Mouse (Mus musculus) MEL (cell line): ENCODE data around the gene 1700034I23Rik. TPM values are rescaled to one million over a fixed set of nuclear protein-coding genes. Genes with fewer than 3 reads are reported as not detected.
A peak's percentile ranks its signal among the peaks of the same experiment; 100 is the strongest.
"Not testable (repeated sequence)": the region's sequence is repeated elsewhere in the genome, so short reads cannot be mapped to it uniquely, and the experiment has no call there.

Source experiments
- DNase-seq: peaks from one replicate; pipeline ENCODE4 v3.0.0; 2011; ENCODE audit warnings: low read depth, low spot score
- H3K27ac ChIP-seq: 2 replicates; pipeline ENCODE4 v1.5.1; 2012; ENCODE audit warnings: low read depth, mild to moderate bottlenecking, control low read depth, low read length, moderate library complexity; ENCODE audit not compliant: control insufficient read depth
- H3K27me3 ChIP-seq, 2 experiments: fragments of 150-350 bp in 1 of 2; sonication (generic) in 1 of 2; 2 replicates each; pipeline ENCODE4 v1.6.1; 2012; ENCODE audit warnings: low read length in 2 of 2, mild to moderate bottlenecking in 2 of 2, improper control_type of control experiment in 1 of 2, moderate library complexity in 1 of 2; ENCODE audit not compliant: insufficient read depth in 2 of 2, control insufficient read depth in 1 of 2
- H3K36me3 ChIP-seq, 2 experiments: 2 replicates each; pipeline ENCODE4 v1.6.1; 2012 to 2014; ENCODE audit warnings: low read length in 2 of 2, improper control_type of control experiment in 1 of 2, inconsistent platforms in 1 of 2, mild to moderate bottlenecking in 1 of 2; ENCODE audit not compliant: insufficient read depth in 2 of 2, control insufficient read depth in 1 of 2
- H3K4me1 ChIP-seq, 2 experiments: fragments of 150-350 bp in 1 of 2; sonication (generic) in 1 of 2; 2 replicates each; pipeline ENCODE4 v1.6.1; 2012; ENCODE audit warnings: low read length in 2 of 2, improper control_type of control experiment in 1 of 2, mild to moderate bottlenecking in 1 of 2; ENCODE audit not compliant: insufficient read depth in 2 of 2, control insufficient read depth in 1 of 2
- H3K4me3 ChIP-seq, 2 experiments: fragments of 150-350 bp in 1 of 2; sonication (generic) in 1 of 2; 2 replicates each; pipeline ENCODE4 v1.5.1; 2012; ENCODE audit warnings: low read depth in 2 of 2, low read length in 2 of 2, mild to moderate bottlenecking in 2 of 2, moderate library complexity in 2 of 2, control low read depth in 1 of 2, improper control_type of control experiment in 1 of 2; ENCODE audit not compliant: control insufficient read depth in 1 of 2, insufficient read depth in 1 of 2
- H3K79me2 ChIP-seq: 2 replicates; pipeline ENCODE4 v1.6.1; 2012; ENCODE audit warnings: mild to moderate bottlenecking, low read length, moderate library complexity; ENCODE audit not compliant: control insufficient read depth, poor library complexity, insufficient read depth
- H3K9ac ChIP-seq: 2 replicates; pipeline ENCODE4 v1.6.1; 2012; ENCODE audit warnings: low read depth, mild to moderate bottlenecking, control low read depth, low read length, moderate library complexity; ENCODE audit not compliant: control insufficient read depth, poor library complexity, severe bottlenecking
- H3K9me3 ChIP-seq: fragments of 150-350 bp; sonication (generic); replicated peaks from 2 replicates; pipeline ENCODE4 v1.6.1; 2012; ENCODE audit warnings: mild to moderate bottlenecking, low read length, improper control_type of control experiment, moderate library complexity; ENCODE audit not compliant: insufficient read depth
- BHLHE40 ChIP-seq: IDR thresholded peaks from 2 replicates; pipeline ENCODE4 v1.6.1; 2012; ENCODE audit warnings: low read depth, mild to moderate bottlenecking, inconsistent platforms, low read length, improper control_type of control experiment, borderline replicate concordance
- CHD1 ChIP-seq: IDR thresholded peaks from 2 replicates; pipeline ENCODE4 v1.6.1; 2012; ENCODE audit warnings: low read depth, mild to moderate bottlenecking, inconsistent platforms, low read length, improper control_type of control experiment
- CTCF ChIP-seq, 3 experiments: IDR thresholded peaks in 2 of 3; conservative IDR thresholded peaks in 1 of 3; 2 replicates each; pipeline ENCODE4 v1.5.1; 2011 to 2012; ENCODE audit warnings: low read length in 3 of 3, low read depth in 2 of 3, mild to moderate bottlenecking in 2 of 3, improper control_type of control experiment in 1 of 3, inconsistent platforms in 1 of 3, mixed read lengths in 1 of 3, moderate library complexity in 1 of 3; ENCODE audit not compliant: control insufficient read depth in 1 of 3, insufficient read depth in 1 of 3, poor library complexity in 1 of 3, severe bottlenecking in 1 of 3
- E2F4 ChIP-seq: IDR thresholded peaks from 2 replicates; pipeline ENCODE4 v1.6.1; 2011; ENCODE audit warnings: low read depth, low read length, improper control_type of control experiment, borderline replicate concordance
- ELF1 ChIP-seq: IDR thresholded peaks from 2 replicates; pipeline ENCODE4 v1.6.1; 2014; ENCODE audit warnings: low read depth, mild to moderate bottlenecking, inconsistent platforms, low read length, improper control_type of control experiment, moderate library complexity
- EP300 ChIP-seq, 2 experiments: IDR thresholded peaks; 2 replicates each; pipeline ENCODE4 v1.6.1; 2011; ENCODE audit warnings: improper control_type of control experiment in 2 of 2, low read length in 2 of 2, low read depth in 1 of 2, mild to moderate bottlenecking in 1 of 2
- ETS1 ChIP-seq: IDR thresholded peaks from 2 replicates; pipeline ENCODE4 v1.6.1; 2012; ENCODE audit warnings: low read depth, mild to moderate bottlenecking, inconsistent platforms, low read length, improper control_type of control experiment, moderate library complexity
- GABPA ChIP-seq: IDR thresholded peaks from 2 replicates; pipeline ENCODE4 v1.6.1; 2012; ENCODE audit warnings: low read depth, mild to moderate bottlenecking, inconsistent platforms, low read length, improper control_type of control experiment, moderate library complexity
- HCFC1 ChIP-seq: IDR thresholded peaks from 2 replicates; pipeline ENCODE4 v1.6.1; 2012; ENCODE audit warnings: low read depth, mild to moderate bottlenecking, inconsistent platforms, low read length, improper control_type of control experiment, moderate library complexity
- JUND ChIP-seq: IDR thresholded peaks from 2 replicates; pipeline ENCODE4 v1.6.1; 2011; ENCODE audit warnings: low read depth, mild to moderate bottlenecking, improper control_type of control experiment, low read length
- MAX ChIP-seq: IDR thresholded peaks from 2 replicates; pipeline ENCODE4 v1.6.1; 2011; ENCODE audit warnings: low read length, improper control_type of control experiment
- MAZ ChIP-seq: IDR thresholded peaks from 2 replicates; pipeline ENCODE4 v1.6.1; 2012; ENCODE audit warnings: low read depth, mild to moderate bottlenecking, inconsistent platforms, low read length, improper control_type of control experiment
- MEF2A ChIP-seq: IDR thresholded peaks from 2 replicates; pipeline ENCODE4 v1.6.1; 2014; ENCODE audit warnings: low read depth, mild to moderate bottlenecking, inconsistent platforms, low read length, improper control_type of control experiment; ENCODE audit not compliant: poor library complexity, insufficient replicate concordance, severe bottlenecking; ENCODE audit errors: extremely low read depth
- MXI1 ChIP-seq: IDR thresholded peaks from 2 replicates; pipeline ENCODE4 v1.6.1; 2011; ENCODE audit warnings: mild to moderate bottlenecking, low read depth, low read length, improper control_type of control experiment
- MYB ChIP-seq: IDR thresholded peaks from 2 replicates; pipeline ENCODE4 v1.6.1; 2011; ENCODE audit warnings: mild to moderate bottlenecking, low read depth, low read length, improper control_type of control experiment
- MYC ChIP-seq: IDR thresholded peaks from 2 replicates; pipeline ENCODE4 v1.6.1; 2011; ENCODE audit warnings: low read depth, mild to moderate bottlenecking, low read length, improper control_type of control experiment, moderate library complexity
- NELFE ChIP-seq: IDR thresholded peaks from 2 replicates; pipeline ENCODE4 v1.6.1; 2011; ENCODE audit warnings: low read depth, low read length, improper control_type of control experiment
- NRF1 ChIP-seq: IDR thresholded peaks from 2 replicates; pipeline ENCODE4 v1.6.1; 2014; ENCODE audit warnings: low read depth, mild to moderate bottlenecking, inconsistent platforms, low read length, improper control_type of control experiment, moderate library complexity; ENCODE audit not compliant: poor library complexity, insufficient read depth, severe bottlenecking
- POLR2A ChIP-seq, 2 experiments: IDR thresholded peaks; 2 replicates each; pipeline ENCODE4 v1.6.1; 2011 to 2012; ENCODE audit warnings: low read length in 2 of 2, mild to moderate bottlenecking in 2 of 2, control low read depth in 1 of 2, improper control_type of control experiment in 1 of 2, low read depth in 1 of 2, moderate library complexity in 1 of 2; ENCODE audit not compliant: control insufficient read depth in 1 of 2, insufficient read depth in 1 of 2, poor library complexity in 1 of 2
- POLR2AphosphoS2 ChIP-seq: IDR thresholded peaks from 2 replicates; pipeline ENCODE4 v1.6.1; 2011; ENCODE audit warnings: low read length, improper control_type of control experiment
- RAD21 ChIP-seq: IDR thresholded peaks from 2 replicates; pipeline ENCODE4 v1.6.1; 2011; ENCODE audit warnings: mild to moderate bottlenecking, low read depth, low read length, improper control_type of control experiment
- RCOR1 ChIP-seq: IDR thresholded peaks from 2 replicates; pipeline ENCODE4 v1.6.1; 2012; ENCODE audit warnings: low read depth, mild to moderate bottlenecking, inconsistent platforms, low read length, improper control_type of control experiment
- SIN3A ChIP-seq: IDR thresholded peaks from 2 replicates; pipeline ENCODE4 v1.6.1; 2012; ENCODE audit warnings: low read length, improper control_type of control experiment, inconsistent platforms
- SMC3 ChIP-seq: IDR thresholded peaks from 2 replicates; pipeline ENCODE4 v1.6.1; 2011; ENCODE audit warnings: low read depth, low read length, improper control_type of control experiment
- TAL1 ChIP-seq: IDR thresholded peaks from 2 replicates; pipeline ENCODE4 v1.6.1; 2012; ENCODE audit warnings: mild to moderate bottlenecking, inconsistent platforms, low read length, moderate library complexity, mixed read lengths
- TBP ChIP-seq: IDR thresholded peaks from 2 replicates; pipeline ENCODE4 v1.8.0; 2011; ENCODE audit warnings: low read depth, low read length, improper control_type of control experiment
- UBTF ChIP-seq: IDR thresholded peaks from 2 replicates; pipeline ENCODE4 v1.6.1; 2012; ENCODE audit warnings: low read depth, mild to moderate bottlenecking, inconsistent platforms, low read length, improper control_type of control experiment, moderate library complexity, borderline replicate concordance; ENCODE audit not compliant: insufficient read depth
- USF2 ChIP-seq, 2 experiments: IDR thresholded peaks; 2 replicates each; pipeline ENCODE4 v1.6.1; 2011 to 2012; ENCODE audit warnings: improper control_type of control experiment in 2 of 2, low read length in 2 of 2, borderline replicate concordance in 1 of 2, inconsistent platforms in 1 of 2, low read depth in 1 of 2, mild to moderate bottlenecking in 1 of 2; ENCODE audit not compliant: insufficient read depth in 1 of 2
- ZKSCAN1 ChIP-seq: IDR thresholded peaks from 2 replicates; pipeline ENCODE4 v1.6.1; 2012; ENCODE audit warnings: low read depth, mild to moderate bottlenecking, inconsistent platforms, low read length, improper control_type of control experiment, moderate library complexity
- ZMIZ1 ChIP-seq: IDR thresholded peaks from 2 replicates; pipeline ENCODE4 v1.6.1; 2012; ENCODE audit warnings: low read depth, mild to moderate bottlenecking, inconsistent platforms, low read length, improper control_type of control experiment, moderate library complexity
- ZNF384 ChIP-seq: IDR thresholded peaks from 2 replicates; pipeline ENCODE4 v1.6.1; 2012; ENCODE audit warnings: low read depth, mild to moderate bottlenecking, inconsistent platforms, low read length, improper control_type of control experiment
- polyA plus RNA-seq, 2 experiments: library from polyadenylated mRNA; stranded (reverse) in 1 of 2; unstranded in 1 of 2; fragments of >175 nt in 1 of 2; fragments of >200 nt in 1 of 2; gene quantifications; 2 replicates each; pipeline versions ENCODE4 v1.2.1 to v1.2.4; 2012; ENCODE audit warnings: low replicate concordance in 2 of 2, low read depth in 1 of 2; ENCODE audit not compliant: insufficient read length in 2 of 2, insufficient read depth in 1 of 2, missing spikeins in 1 of 2
- total RNA-seq: library from RNA; depleted of rRNA; stranded (reverse); fragments of 300-350 nt; gene quantifications from 2 replicates; pipeline ENCODE4 v1.2.3, GENCODE M21; 2012; rRNA removed

1700034I23Rik gene
- not detected in 2 replicates for total RNA-seq
- not detected for polyA plus RNA-seq

DNA sequence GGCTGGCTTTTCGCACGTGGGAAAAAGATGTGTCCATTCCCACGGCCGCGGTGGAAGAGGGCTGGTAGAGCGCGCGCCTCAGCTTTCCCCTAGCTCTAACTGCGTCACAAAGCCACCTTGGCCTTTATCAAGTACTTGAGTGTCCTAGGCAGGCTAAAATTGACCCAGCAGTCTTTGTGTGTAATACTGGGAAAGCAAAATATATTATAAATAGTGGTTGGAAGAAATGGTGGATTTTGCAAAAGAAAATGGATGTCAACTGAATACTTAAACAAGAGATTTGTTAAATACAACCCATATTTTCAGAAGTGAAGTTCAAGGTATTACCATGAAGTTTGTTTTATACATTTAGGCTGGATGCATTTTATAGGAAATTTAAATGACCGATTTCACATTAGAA is at the start of gene 1700034I23Rik:
Gene 1700034I23Rik (minus strand): TSS at position 101 of the 400 bp plus-strand sequence.
- not testable (repeated sequence) for DNase-seq

DNA sequence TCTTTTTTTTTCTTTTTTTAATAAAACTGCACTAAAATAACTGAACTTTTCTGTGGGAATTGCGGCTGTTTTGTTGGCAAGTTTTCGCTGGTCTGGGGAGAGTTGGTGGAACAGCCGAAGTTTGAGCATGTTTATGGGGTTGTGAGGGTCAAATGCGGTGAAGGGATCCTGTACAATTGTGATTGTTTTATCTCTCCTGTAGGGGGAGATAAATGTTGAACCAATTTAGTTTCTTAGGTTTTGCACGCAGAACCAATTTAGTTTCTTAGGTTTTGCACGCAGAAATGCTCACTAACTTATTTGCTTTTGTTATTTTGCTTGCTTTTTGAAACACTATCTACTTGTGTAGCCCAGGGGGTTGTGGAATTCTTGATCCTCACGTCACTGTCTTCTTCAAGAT is 49.0 kb upstream of the 1700034I23Rik start:
- Histone ChIP-seq H3K4me3 (peak overlapping the region; percentile 73 to 89), H3K4me1 (peaks cover 9 to 15% of the 10 kb centered on the region in 2 experiments), H3K27ac (peak overlapping the region; percentile 64), H3K36me3 (peaks cover 0 to 20% of the 10 kb centered on the region in 2 experiments; a peak in 2 of 4 replicates), H3K79me2 (peaks cover 22% of the 10 kb centered on the region), H3K9ac (peak overlapping the region; percentile 58), H3K27me3 (no peaks in the 10 kb centered on the region), H3K9me3 (no peaks in the 10 kb centered on the region)
- DNase-seq = peak; percentile 80
- no peak for TF ChIP-seq ELF1
- no peak; the same call in none of the 2 replicates for TF ChIP-seq TBP
- TF ChIP-seq MAZ = no peak
- TF ChIP-seq NRF1 = no peak
- TF ChIP-seq UBTF = no peak
- no peak for TF ChIP-seq CHD1
- TF ChIP-seq JUND = no peak
- TF ChIP-seq RAD21 = peak; percentile 26
- no peak for TF ChIP-seq ZNF384
- no peak for TF ChIP-seq ZKSCAN1
- no peak for TF ChIP-seq TAL1
- no peak for TF ChIP-seq GABPA
- 0 out of 2 replicates have a peak, but pooled peaks have one; percentile 35 for TF ChIP-seq HCFC1
- peak; percentile 79 for TF ChIP-seq SIN3A
- TF ChIP-seq RCOR1 = peak; percentile 59; the same call in 1 of the 2 replicates
- TF ChIP-seq BHLHE40 = 0 out of 2 replicates have a peak, but pooled peaks have one; percentile 29
- TF ChIP-seq USF2 (IDR thresholded peaks at IDR 0.05; ENCODE audit: borderline replicate concordance in 1 of 2, insufficient read depth in 1 of 2, low read depth in 1 of 2, low read length in 2 of 2) = no peak
- TF ChIP-seq ZMIZ1 = no peak
- TF ChIP-seq MXI1 = peak; percentile 56; the same call in 1 of the 2 replicates
- no peak for TF ChIP-seq NELFE
- peak; percentile 53 to 59 for TF ChIP-seq EP300 (IDR thresholded peaks at IDR 0.05; ENCODE audit: low read depth in 1 of 2, low read length in 2 of 2)
- TF ChIP-seq POLR2AphosphoS2 = no peak
- no peak for TF ChIP-seq E2F4
- TF ChIP-seq MAX = peak; percentile 52; the same call in 1 of the 2 replicates
- TF ChIP-seq CTCF (IDR thresholded peaks at IDR 0.05 in 2 of 3, conservative IDR thresholded peaks at IDR 0.05 in 1 of 3; ENCODE audit: control insufficient read depth in 1 of 3, insufficient read depth in 1 of 3, low read depth in 2 of 3, low read length in 3 of 3, poor library complexity in 1 of 3, severe bottlenecking in 1 of 3) = peak in 2 of 3 experiments; percentile 35 to 58; a peak in 4 of 6 replicates
- peak; percentile 60 for TF ChIP-seq ETS1
- TF ChIP-seq SMC3 = peak; percentile 25; the same call in 1 of the 2 replicates
- no peak for TF ChIP-seq MYB
- TF ChIP-seq POLR2A (IDR thresholded peaks at IDR 0.05; ENCODE audit: control insufficient read depth in 1 of 2, insufficient read depth in 1 of 2, low read depth in 1 of 2, low read length in 2 of 2, poor library complexity in 1 of 2) = no peak
- no peak for TF ChIP-seq MEF2A
- TF ChIP-seq MYC = 0 out of 2 replicates have a peak, but pooled peaks have one; percentile 45

More for the DNA sequence above, at the start of gene 1700034I23Rik:
- not testable (repeated sequence) for H3K9me3 ChIP-seq, H3K4me1 ChIP-seq, H3K79me2 ChIP-seq, H3K36me3 ChIP-seq, H3K27me3 ChIP-seq, H3K9ac ChIP-seq, H3K27ac ChIP-seq, H3K4me3 ChIP-seq
